Mouse (Mus musculus): Measurements from ENCODE around the gene 7530416G11Rik.

Gene 7530416G11Rik

DNA sequence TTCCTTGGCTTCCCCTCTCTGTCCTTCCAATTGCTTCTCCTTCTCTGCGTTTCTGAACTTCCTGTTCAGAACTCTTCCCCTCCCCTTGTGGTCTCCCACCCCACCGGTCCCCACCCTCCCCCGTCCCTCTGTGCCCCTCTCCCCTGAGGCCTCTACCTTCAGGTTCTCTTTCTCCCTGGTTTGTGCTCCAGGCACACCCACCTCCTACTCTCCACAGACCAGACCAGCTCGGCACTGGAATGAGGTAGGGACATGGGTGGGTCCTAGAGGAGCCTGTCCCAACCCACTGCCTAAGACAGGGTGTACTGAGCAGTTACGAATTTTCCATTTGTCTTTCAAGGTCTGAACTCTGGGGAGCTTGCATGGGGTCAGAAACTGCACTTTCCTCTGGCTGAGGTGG, 23.1 kb downstream of the 7530416G11Rik start:
- DNase-seq (ENCODE audit: low spot score) = no peak

GRCm38 (mm10) chr15:85479365-85479764, 23.7 kb downstream of the 7530416G11Rik start:
- DNase-seq (ENCODE audit: low spot score) = no peak

GRCm38 (mm10) chr15:85477584-85477983, 25.4 kb downstream of the 7530416G11Rik start:
- peak; percentile 77 for DNase-seq (ENCODE audit: low spot score)

DNA sequence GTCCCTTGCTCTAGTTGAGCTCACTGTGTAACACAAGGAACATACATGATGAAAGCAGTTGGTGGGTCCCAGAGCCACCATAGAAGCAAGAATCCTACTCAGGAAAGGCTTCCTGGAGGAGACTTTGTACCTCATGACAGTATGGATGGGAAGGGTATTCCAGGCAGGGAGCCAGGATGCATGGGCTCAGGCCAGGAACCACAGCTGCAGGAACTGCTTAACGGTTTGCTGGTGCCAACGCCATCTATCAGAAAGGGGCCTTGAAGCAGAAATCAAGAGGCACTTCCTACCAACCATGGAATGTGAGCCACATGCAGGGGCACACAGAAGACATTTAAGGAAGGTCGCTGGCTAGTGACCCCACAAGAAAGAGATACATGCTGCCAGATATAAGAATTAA, 28.3 kb downstream of the 7530416G11Rik start:
- DNase-seq (ENCODE audit: low spot score) = no peak

GRCm38 (mm10) chr15:85469401-85469800, 33.6 kb downstream of the 7530416G11Rik start:
- no peak for DNase-seq (ENCODE audit: low spot score)

GRCm38 (mm10) chr15:85466456-85467067, 36.5 kb downstream of the 7530416G11Rik start:
- DNase-seq (ENCODE audit: low spot score) = no peak

DNA sequence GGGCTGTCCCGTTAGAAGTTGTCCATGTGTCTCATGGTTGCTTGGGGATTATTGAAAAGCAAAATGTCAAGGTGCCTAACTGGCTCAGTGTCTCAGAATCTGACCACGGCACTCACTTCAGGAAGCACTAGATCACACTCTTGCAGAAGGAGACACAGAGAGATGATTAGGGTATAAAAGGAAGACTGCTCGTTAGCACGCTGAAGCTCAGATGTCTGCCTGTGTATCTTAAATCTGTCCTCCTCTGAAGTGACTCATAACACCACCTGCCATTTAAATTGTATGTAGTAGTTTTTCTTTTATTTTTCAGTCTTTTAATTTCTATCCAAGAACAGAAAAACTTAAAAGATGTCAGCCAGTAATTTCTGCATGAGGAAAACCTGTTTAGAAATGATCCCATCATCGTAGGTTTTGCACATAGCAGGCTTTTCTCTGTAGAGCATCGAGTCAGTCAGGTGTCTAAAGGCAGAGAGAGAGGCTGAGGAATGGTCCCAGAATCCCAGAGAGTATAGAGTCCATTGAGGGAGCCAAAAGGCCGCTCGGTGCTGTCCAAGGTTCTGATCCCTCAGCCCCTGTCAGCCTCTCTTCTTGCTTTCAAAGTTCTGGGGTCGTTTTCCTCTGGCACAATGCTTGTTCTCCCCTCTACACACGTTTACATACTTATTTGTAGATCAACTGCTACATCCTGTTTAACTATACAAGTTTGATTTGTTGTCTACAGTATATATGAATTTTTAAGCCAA, 38.0 kb downstream of the 7530416G11Rik start:
- DNase-seq (ENCODE audit: low spot score) = peak; percentile 69

DNA sequence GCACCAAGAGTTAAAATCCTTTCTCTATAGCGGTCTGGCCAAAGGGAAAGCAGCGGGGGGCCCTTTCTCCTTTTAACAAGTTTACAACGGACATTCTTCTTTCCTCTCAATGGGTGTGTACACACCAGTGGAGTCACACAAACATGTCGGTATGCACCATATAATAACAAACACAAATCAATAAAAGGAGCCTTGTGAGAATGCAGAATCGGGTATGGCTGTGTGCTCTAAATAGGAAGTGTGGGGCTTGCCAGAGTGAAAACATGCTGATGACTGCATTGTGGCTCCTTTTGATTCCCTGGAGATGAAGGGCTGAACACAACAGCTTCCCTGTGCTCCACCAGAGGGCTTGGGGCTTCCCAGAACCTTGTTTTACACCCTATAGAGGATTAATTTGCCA, 38.8 kb downstream of the 7530416G11Rik start:
- DNase-seq (ENCODE audit: low spot score) = peak; percentile 85

GRCm38 (mm10) chr15:85463027-85463790, 39.8 kb downstream of the 7530416G11Rik start:
- DNase-seq (ENCODE audit: low spot score) = peak; percentile 61

GRCm38 (mm10) chr15:85462138-85462537, 40.9 kb downstream of the 7530416G11Rik start:
- DNase-seq (ENCODE audit: low spot score) = no peak

- peak; percentile 89 for DNase-seq (ENCODE audit: low spot score)
Observed at GRCm38 (mm10) chr15:85461541-85461940, 41.5 kb downstream of the 7530416G11Rik start.

GRCm38 (mm10) chr15:85458631-85459082, 44.4 kb downstream of the 7530416G11Rik start:
- DNase-seq (ENCODE audit: low spot score) = peak; percentile 72

GRCm38 (mm10) chr15:85457838-85458237, 45.2 kb downstream of the 7530416G11Rik start:
- no peak for DNase-seq (ENCODE audit: low spot score)

- no peak for DNase-seq (ENCODE audit: low spot score)
Observed at GRCm38 (mm10) chr15:85456891-85457290, 46.1 kb downstream of the 7530416G11Rik start.

- DNase-seq (ENCODE audit: low spot score) = no peak
Observed at GRCm38 (mm10) chr15:85446652-85447051, 56.4 kb downstream of the 7530416G11Rik start.

Data from embryo, embryonic 10.5 days (tissue).